Mouse (Mus musculus) spleen, adult 12 weeks (tissue): ENCODE results near the gene Baz2b.

Source experiments
- DNase-seq: peaks from one replicate; pipeline ENCODE4 v3.0.0; 2022; ENCODE audit warnings: low spot score

The Baz2b gene

DNA sequence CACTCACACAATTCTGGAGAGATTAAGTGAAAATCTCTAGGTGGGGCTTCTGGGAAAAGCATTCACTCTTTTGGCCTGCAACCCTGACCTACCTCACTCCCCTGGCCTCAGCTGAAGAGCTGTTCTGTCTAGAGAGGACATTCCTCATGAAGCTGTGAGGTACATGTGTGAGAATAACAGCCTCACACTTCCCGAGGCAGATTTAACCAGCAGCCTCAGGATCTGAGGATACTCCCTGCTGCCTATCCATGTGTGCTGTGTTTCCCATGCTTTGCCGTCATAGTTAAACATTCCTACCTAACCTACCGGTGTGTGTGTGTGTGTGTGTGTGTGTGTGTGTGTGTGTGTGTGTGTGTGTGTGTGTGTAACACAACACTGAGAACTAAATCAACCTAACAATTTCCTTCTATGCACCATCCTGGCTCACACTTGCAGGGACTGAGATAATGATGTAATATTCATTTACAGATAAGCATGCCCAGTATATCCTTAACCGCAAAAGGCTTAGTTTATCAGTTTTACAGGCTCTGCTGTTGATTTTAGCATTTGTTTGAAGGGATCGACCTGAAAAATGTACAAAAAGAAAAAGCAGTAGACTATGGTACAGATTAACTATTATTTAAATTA is 206.5 kb downstream of the Baz2b start:
- DNase-seq = no peak

- no peak for DNase-seq
Measured at GRCm38 (mm10) chr2:60000268-60000667, 209.4 kb downstream of the Baz2b start.

- no peak for DNase-seq
Measured at GRCm38 (mm10) chr2:59997479-59998228, 212.0 kb downstream of the Baz2b start.

GRCm38 (mm10) chr2:59996911-59997310 is 212.7 kb downstream of the Baz2b start:
- DNase-seq = no peak

GRCm38 (mm10) chr2:59993190-59993535 is 216.5 kb downstream of the Baz2b start:
- DNase-seq = no peak

DNA sequence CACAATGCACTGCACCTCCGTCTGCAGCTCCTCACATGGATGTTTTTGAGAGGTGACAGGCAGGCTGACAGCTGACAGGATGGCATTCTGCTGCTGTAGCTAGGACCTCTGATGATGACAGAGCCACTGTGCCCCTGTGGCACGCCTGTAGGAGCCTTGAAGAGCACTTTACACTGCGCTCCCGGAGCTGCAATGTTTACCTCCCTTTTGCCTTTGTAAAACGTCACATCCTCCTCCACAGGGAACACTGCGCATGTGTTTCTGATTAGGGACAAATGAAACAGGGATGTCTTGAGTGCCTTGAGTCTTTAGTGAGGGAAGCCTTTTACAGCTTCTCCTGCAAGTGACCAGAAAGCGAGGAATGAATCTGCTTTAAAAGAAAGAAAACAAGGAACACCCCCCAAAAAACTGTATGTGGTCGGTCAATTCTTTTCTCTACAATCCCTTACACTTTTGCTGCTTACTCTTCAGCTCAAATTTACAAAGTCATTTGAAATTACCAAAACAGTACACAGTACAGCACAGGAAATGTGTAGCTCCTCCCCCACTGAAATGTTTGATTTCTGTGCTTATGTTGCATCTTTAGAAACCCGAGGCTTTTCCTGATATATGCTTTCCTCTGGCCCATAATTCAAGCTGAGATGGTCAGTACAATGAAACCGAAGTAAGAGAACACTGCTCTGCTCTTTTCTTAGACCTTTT is 217.0 kb downstream of the Baz2b start:
- DNase-seq = no peak

- no peak for DNase-seq
Measured at GRCm38 (mm10) chr2:59991775-59992174, 217.9 kb downstream of the Baz2b start.

- DNase-seq = no peak
Measured at GRCm38 (mm10) chr2:59987521-59987920, 222.1 kb downstream of the Baz2b start.

DNA sequence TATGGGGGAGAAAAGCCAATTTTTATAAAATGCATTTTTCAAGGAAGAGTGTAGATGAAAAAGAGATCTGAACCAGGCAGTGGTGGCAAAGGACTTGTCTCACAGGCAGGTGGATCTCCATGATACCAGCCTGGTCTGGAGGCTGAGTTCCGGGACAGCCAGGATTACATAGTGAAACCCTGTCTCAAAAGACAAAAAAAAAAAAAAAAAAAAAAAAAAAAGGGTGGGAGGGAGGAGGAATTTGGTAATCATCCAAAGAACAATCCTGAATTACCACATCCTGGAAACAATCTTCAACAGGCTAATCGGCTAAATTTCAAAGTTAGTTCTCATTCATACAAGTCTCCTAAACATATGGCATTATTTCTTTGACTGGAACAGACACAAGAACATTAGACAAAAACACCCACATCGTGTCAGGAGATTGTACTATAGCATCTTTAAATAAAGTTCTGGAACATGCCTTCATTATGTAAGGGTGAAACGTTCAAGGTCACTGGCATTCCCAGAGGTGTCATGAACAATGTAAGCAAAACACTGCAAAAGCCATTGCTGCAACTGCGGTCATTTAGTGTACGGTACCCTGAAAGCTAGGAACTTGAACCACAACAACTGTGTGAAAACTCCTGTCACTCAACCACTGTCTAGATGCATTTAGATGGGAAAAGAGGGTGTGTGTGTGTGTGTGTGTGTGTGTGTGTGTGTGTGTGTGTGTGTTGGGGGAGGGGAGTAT is 230.0 kb downstream of the Baz2b start:
- no peak for DNase-seq

GRCm38 (mm10) chr2:59976680-59977079 is 233.0 kb downstream of the Baz2b start:
- no peak for DNase-seq

DNA sequence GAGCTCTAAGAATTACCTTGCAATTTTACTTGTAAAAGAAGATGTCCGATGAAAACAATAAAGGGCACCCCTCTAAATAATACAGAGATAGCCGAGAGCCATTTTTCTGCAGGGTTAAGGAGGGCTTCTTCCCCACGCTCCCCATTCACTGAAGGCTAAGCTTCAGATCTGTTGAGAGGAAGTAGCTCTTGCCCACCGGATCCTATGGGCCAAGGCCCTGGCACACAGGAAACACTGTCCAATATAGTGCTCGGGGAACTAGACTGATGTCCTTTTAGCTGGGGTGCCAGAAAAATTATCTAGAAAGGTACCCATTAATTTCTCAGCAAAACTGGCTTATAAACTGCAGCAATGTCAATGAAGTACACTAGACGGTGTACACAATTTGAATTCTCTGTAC is 233.9 kb downstream of the Baz2b start:
- no peak for DNase-seq

DNA sequence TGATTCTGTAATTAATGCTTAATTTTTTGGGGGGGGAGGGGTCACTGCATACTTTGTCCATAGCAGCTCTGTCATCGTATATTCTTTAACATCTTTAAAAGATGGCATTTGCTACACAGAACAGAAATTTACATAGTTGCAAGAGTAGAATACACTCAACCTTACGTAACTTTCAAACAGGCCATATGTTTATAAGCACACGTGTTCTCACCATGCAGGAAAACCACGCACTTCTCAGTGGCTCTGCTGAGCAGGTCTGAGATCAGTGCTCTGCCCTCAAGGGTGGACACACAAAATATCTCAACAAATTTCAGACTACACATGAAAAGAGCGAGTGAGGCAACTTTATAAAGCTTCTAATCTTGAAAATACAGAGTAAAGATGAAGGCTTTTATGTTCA is 235.7 kb downstream of the Baz2b start:
- DNase-seq = no peak

GRCm38 (mm10) chr2:59973104-59973641 is 236.5 kb downstream of the Baz2b start:
- no peak for DNase-seq

DNA sequence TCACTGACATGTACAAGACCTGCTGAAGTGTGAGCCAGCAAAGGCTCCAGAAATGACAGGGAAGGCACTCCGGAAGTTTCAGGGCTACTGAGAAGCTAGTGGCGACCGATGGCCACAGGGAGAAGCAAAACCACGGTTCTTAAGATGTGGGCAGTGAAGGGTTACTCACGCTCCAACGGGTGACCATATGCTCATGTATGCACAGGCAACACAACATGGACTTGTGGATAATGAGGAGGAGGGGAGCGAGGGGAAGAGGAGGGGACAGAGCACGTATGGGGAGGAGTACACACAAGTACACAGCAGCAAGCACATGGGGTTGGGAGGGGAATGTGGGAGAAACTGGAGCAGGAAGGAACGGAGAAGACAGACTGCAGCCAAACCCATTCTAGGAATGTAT is 239.1 kb downstream of the Baz2b start:
- DNase-seq = no peak

- no peak for DNase-seq
Measured at GRCm38 (mm10) chr2:59969099-59969498, 240.5 kb downstream of the Baz2b start.

DNA sequence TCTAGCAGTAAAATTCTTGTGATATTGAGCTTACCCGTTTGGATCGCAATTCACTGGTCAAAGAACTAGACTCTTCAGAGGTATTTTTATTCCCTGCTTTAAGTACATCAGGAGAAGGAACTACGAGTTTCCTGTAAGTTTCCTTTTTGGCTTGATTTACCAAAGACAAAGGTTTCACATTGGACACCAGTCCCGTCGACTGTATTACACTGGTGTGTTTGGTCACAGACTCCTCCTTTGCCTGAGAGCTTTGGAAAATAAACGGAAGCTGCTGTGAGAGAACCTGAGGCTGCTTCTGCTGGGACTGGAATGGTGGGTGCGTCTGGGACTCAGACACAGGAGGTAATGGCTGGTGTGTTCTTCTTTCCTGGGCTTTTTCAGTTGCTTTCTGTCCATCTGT is 241.0 kb downstream of the Baz2b start:
- no peak for DNase-seq

GRCm38 (mm10) chr2:59966454-59966853 is 243.2 kb downstream of the Baz2b start:
- DNase-seq = no peak

DNA sequence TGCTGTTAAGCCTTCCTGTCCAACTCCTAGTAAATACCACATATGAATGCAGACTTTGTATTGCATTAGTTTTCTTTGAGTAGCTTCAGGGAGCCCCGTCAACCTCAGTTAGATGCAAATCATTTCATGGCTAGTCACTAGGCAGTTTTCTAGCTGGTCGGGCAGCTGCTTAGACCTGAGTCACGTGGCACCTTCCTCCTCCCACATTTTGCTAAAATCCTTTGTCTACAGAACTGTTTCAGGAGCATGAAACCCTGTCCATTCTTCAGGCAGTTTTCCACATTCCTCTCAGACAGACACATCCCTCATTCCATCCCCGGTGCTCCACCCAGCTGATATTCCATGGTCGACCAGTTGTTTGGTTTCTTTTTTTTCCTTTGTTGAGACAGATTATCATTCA is 246.6 kb downstream of the Baz2b start:
- DNase-seq = no peak

GRCm38 (mm10) chr2:59962579-59962978 is 247.1 kb downstream of the Baz2b start:
- DNase-seq = no peak

DNA sequence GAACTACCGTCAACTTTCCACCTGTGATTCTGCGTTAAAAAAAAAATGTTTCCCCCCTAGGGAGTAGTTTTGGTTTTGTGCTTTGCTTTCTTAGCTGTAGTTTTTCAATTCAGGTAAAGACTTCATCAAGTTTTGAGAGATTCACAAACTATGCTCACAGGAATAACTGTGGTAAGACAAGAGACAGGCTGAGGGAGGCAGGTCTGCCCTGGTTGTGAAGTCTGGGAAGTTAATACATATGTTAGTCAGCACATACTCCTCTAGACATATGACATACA is 249.2 kb downstream of the Baz2b start:
- no peak for DNase-seq

DNA sequence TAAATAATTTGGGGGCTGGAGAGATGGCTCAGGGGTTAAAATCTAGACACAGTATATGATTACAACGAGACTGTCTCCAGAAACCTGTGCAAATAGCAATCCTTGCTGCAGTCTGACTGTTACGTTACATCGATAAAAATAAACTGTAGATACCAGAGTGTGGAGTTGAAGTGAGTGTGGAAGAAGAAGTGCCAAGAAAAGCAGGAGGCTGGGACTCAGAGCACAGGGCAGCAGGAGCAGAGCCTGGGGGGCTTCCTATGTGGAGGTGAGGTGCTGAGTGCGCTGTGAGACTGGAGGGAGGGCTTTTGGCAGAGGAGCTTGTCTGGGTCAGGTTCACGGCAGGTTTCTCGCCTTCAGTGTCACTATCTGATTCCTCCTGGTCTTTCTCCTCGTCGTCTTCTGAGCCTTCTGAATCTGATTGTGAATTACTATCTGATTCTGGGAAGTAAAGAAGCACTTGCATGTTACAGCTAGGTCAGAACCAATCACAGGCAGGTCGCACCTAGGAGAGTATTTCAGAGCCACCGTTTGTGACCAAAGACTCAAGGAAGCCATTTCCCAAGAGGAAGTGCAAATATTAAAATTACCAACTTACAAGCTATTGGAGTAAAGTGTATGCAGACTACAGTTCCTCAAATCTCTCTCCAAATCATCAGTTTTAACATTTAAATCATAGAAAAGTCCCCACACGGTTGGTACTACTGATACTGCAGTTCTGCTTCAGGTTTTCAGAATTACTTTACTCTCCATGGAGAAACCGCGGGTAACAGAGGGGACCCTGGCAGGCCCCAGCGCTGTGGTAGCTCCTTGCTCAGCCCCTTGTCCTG is 249.8 kb downstream of the Baz2b start:
- no peak for DNase-seq

GRCm38 (mm10) chr2:59958543-59958942 is 251.1 kb downstream of the Baz2b start:
- DNase-seq = no peak
